Mouse (Mus musculus) megakaryocyte, embryonic 14.5 days (primary cell): ENCODE measurements at regions not wholly inside any gene's neighbourhood (a gene's known extent, or its start where the extent isn't known, plus 50 kb on each side); places are given as distances from the start of the nearest gene placed in this dataset.
"Not testable (repeated sequence)": the region's sequence is repeated elsewhere in the genome, so short reads cannot be mapped to it uniquely, and the experiment has no call there.

Source experiments
- H3K27me3 ChIP-seq: replicated peaks from 2 replicates; pipeline ENCODE3; 2012; ENCODE audit warnings: inconsistent platforms
- H3K36me3 ChIP-seq: replicated peaks from 2 replicates; pipeline ENCODE3; 2012; ENCODE audit warnings: low read length, inconsistent platforms, mixed read lengths
- H3K4me1 ChIP-seq: 2 replicates; pipeline ENCODE4 v1.6.1; 2012; ENCODE audit warnings: inconsistent platforms
- H3K4me3 ChIP-seq: replicated peaks from 2 replicates; pipeline ENCODE3; 2012; ENCODE audit warnings: moderate library complexity, mild to moderate bottlenecking, inconsistent platforms
- H3K9me3 ChIP-seq: 2 replicates; pipeline ENCODE4 v1.6.1; 2012; ENCODE audit warnings: inconsistent platforms
- FLI1 ChIP-seq: IDR thresholded peaks from 2 replicates; pipeline ENCODE4 v1.6.1; 2012; ENCODE audit warnings: low read length, inconsistent platforms, mixed read lengths
- GATA1 ChIP-seq: IDR thresholded peaks from 3 replicates; pipeline ENCODE4 v1.6.1; 2012; ENCODE audit warnings: mixed read lengths, low read length, inconsistent platforms, borderline replicate concordance

DNA sequence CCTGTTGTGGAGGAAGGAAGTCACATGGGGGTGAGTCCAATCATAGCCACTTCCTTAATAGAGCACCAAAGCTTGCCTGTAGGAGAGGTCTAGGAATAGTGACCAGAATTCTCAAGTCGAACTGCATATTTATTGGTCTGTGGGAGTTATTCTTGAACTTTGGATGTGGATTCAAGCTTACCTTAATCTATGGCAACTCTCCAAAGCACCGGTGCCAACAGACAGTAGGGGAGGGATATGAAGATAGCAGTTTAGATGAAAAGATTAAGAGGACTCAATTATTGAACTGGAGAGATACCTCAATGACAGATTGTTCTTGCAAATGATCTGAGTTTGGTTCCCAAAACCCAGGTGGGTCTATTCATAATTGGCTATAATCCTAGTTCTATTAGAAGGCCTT is 413.6 kb downstream of the Tox3 start:
- TF ChIP-seq FLI1, result no peak
- no peak for TF ChIP-seq GATA1
- H3K9me3 ChIP-seq, result peaks cover 3% of the 10 kb centered on the region; the same call in 1 of the 2 replicates
- H3K4me3 ChIP-seq, result no peak overlapping the region
- no peaks in the 10 kb centered on the region for H3K36me3 ChIP-seq
- H3K27me3 ChIP-seq, result no peaks in the 10 kb centered on the region
- no peaks in the 10 kb centered on the region for H3K4me1 ChIP-seq

- Histone ChIP-seq H3K4me3 (no peak overlapping the region), H3K27me3 (no peaks in the 10 kb centered on the region), H3K36me3 (no peaks in the 10 kb centered on the region), H3K9me3 (no peaks in the 10 kb centered on the region), H3K4me1 (no peaks in the 10 kb centered on the region)
- no peak for TF ChIP-seq FLI1
- no peak for TF ChIP-seq GATA1
Observed at GRCm38 (mm10) chr8:89926666-89927232, 421.4 kb downstream of the Tox3 start.

DNA sequence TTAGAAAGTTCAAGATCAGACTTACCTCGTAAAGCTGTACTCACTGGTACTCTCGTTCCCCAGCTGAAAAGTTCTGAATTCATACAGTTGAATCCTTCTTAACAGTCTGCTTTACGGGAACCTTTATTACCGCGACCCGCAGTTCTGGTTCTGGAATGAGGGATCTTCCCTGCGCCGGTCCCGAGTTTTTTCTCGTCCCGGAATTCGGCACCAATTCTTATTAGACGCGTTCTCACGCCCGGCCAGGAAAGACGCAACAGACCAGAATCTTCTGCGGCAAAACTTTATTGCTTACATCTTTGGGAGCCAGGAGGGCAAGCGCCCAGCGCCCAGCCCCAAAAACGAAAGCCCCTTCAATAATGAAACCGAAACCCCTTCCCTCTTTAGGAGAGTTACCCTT is 423.4 kb downstream of the Tox3 start:
- H3K9me3 ChIP-seq, H3K4me1 ChIP-seq, H3K4me3 ChIP-seq, H3K36me3 ChIP-seq, H3K27me3 ChIP-seq: not testable (repeated sequence)

DNA sequence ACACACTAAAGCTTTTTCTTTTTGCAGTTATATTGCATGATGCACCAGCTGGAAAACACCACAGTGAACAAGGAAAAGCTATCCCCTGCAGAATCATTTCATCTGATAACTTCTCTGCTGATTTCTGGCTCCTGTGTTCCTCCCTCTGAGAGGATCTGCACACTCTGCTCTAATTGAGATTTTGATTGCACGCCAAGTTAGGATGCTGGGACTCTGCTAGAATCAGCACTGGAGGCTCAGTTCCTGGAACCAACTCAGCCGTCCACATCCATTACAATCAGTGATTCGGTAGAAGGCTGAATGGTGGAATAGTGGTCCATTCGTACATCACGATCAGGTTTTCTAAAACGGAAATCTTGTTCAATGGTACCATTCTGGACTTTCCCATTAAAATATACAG is 434.1 kb downstream of the Tox3 start:
- Histone ChIP-seq H3K27me3 (no peaks in the 10 kb centered on the region), H3K4me3 (no peak overlapping the region), H3K9me3 (0 out of 2 replicates have a peak, but pooled peaks cover 3% of the 10 kb centered on the region), H3K4me1 (no peaks in the 10 kb centered on the region), H3K36me3 (no peaks in the 10 kb centered on the region)
- no peak for TF ChIP-seq GATA1
- no peak for TF ChIP-seq FLI1

DNA sequence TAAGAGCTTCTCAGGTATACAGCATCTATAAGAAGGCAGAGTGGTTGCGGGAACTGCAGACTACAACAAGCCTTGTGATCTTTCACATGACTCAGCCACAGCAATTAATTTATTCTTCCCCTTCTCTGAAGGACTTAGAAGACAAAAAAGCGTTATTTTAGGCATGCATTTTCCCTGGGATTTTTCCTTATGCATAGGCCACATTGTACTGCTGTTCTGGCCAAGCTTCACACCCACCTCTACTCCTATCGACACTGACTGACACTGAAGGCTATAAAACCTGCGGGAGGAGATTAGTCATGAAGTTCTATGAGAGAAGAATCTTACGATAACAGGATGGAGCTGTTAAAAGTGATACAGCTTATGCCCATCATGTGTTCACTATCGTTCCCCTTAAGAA is 441.9 kb downstream of the Tox3 start:
- no peak for TF ChIP-seq GATA1
- TF ChIP-seq FLI1, result no peak
- 0 out of 2 replicates have a peak, but pooled peaks cover 3% of the 10 kb centered on the region for H3K9me3 ChIP-seq
- no peaks in the 10 kb centered on the region for H3K36me3 ChIP-seq
- no peaks in the 10 kb centered on the region for H3K27me3 ChIP-seq
- H3K4me3 ChIP-seq, result no peak overlapping the region
- no peaks in the 10 kb centered on the region for H3K4me1 ChIP-seq

DNA sequence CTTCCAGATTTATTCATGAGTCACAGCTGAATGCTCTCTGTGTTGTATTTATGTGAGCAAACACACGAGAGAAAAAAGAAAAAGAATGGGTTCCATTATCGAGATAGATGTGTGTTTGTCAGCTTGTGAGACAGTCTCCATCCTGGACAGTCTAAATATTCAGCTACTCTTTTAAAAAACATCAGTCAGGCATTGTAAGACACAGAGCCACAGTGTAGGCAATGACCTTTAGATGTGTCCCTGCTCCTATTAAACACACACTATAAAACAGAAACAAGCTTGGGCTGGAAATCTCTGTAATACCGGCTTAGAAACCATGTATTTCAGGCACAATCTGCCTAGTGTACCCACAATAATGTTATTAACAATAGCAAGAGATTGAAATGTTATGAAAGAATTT is 442.6 kb downstream of the Tox3 start:
- Histone ChIP-seq H3K36me3 (no peaks in the 10 kb centered on the region), H3K27me3 (no peaks in the 10 kb centered on the region), H3K4me1 (no peaks in the 10 kb centered on the region), H3K9me3 (0 out of 2 replicates have a peak, but pooled peaks cover 3% of the 10 kb centered on the region), H3K4me3 (no peak overlapping the region)
- TF ChIP-seq GATA1 (no peak), FLI1 (no peak)

GRCm38 (mm10) chr8:89903346-89903745 is 444.8 kb downstream of the Tox3 start:
- H3K4me1 ChIP-seq, result no peaks in the 10 kb centered on the region
- TF ChIP-seq FLI1 (no peak), GATA1 (no peak)
- no peaks in the 10 kb centered on the region for H3K27me3 ChIP-seq
- no peaks in the 10 kb centered on the region for H3K36me3 ChIP-seq
- no peak overlapping the region for H3K4me3 ChIP-seq
- 0 out of 2 replicates have a peak, but pooled peaks cover 3% of the 10 kb centered on the region for H3K9me3 ChIP-seq

DNA sequence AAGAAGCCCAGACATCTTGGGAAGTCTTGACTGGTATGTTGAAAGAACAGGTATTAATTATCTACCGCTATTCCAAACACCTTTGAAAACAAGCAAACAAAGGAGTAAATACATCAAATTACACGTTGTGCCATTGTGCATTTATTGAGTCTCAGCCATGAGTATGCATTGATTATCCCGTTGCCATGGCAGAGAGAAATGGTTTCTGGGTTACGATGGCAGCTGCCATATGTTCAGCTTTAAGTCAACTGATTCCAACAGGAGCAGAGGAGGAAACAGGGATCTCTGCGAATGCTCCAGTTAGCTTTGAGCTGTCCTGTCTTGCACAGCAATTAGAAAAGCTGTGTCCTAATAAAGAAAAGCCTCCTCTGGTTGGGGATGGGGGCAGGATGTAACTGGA is 475.4 kb downstream of the Tox3 start:
- no peak overlapping the region for H3K4me3 ChIP-seq

GRCm38 (mm10) chr8:89871966-89872365 is 476.2 kb downstream of the Tox3 start:
- H3K4me3 ChIP-seq, result no peak overlapping the region
- H3K36me3 ChIP-seq, result no peaks in the 10 kb centered on the region
- H3K27me3 ChIP-seq, result no peaks in the 10 kb centered on the region
- TF ChIP-seq FLI1 (no peak), GATA1 (no peak)
- H3K4me1 ChIP-seq, result no peaks in the 10 kb centered on the region
- peaks cover 14% of the 10 kb centered on the region for H3K9me3 ChIP-seq

More for the DNA sequence above, 475.4 kb downstream of the Tox3 start:
- no peaks in the 10 kb centered on the region for H3K27me3 ChIP-seq
- H3K36me3 ChIP-seq, result no peaks in the 10 kb centered on the region
- peaks cover 14% of the 10 kb centered on the region for H3K9me3 ChIP-seq
- TF ChIP-seq GATA1 (no peak), FLI1 (no peak)
- H3K4me1 ChIP-seq, result no peaks in the 10 kb centered on the region

DNA sequence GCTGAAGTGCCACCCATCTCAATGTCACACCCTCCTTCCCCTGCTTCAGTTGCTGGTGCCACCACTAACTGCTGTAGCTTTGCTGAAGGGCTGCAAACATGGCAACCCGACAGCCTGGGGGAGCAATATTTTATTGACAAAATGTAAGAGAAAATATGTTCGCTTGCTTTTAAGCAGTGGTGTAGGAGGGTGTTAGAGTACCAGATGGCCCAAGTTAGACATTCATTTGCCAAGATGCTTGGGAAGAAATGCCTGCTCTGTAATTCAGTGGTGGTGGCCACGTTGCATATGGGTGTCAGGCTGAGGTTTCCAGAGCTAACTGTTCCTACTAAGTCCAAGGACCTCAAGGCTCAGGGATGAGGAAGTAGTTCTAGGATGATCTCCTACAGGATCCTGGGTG is 488.3 kb downstream of the Tox3 start:
- Histone ChIP-seq H3K27me3 (no peaks in the 10 kb centered on the region), H3K4me1 (no peaks in the 10 kb centered on the region), H3K36me3 (no peaks in the 10 kb centered on the region), H3K9me3 (0 out of 2 replicates have a peak, but pooled peaks cover 4% of the 10 kb centered on the region), H3K4me3 (no peak overlapping the region)
- no peak for TF ChIP-seq FLI1

- TF ChIP-seq GATA1 (no peak), FLI1 (no peak)
- Histone ChIP-seq H3K4me3 (no peak overlapping the region), H3K9me3 (0 out of 2 replicates have a peak, but pooled peaks cover 4% of the 10 kb centered on the region), H3K36me3 (no peaks in the 10 kb centered on the region), H3K4me1 (no peaks in the 10 kb centered on the region), H3K27me3 (no peaks in the 10 kb centered on the region)
Observed at GRCm38 (mm10) chr8:89858706-89859385, 489.3 kb downstream of the Tox3 start.
